Mouse (Mus musculus): Measurements from ENCODE around the gene Ccnyl1. TPM values are rescaled to one million over a fixed set of nuclear protein-coding genes. Genes with fewer than 3 reads are reported as not detected.

Gene Ccnyl1
- polyA plus RNA-seq, 1 experiment from 2014 or later = 6.3 TPM

- H3K4me2 ChIP-seq (replicated peaks) = no peak overlapping the region
Measured at GRCm38 (mm10) chr1:64676060-64676839, 14.0 kb upstream of the Ccnyl1 start.

GRCm38 (mm10) chr1:64681499-64681898, 8.8 kb upstream of the Ccnyl1 start:
- Histone ChIP-seq H3K27ac (no peak overlapping the region), H3K9me3 (no peaks in the 10 kb centered on the region), H3K27me3 (replicated peaks) (no peaks in the 10 kb centered on the region), H3K36me3 (no peaks in the 10 kb centered on the region), H3K4me2 (replicated peaks) (no peak overlapping the region), H3K4me1 (no peaks in the 10 kb centered on the region), H3K9ac (no peak overlapping the region), H3K4me3 (no peak overlapping the region)
- 94% methylated on average over 3 of the region's 3 CpGs for WGBS
- no peak for ATAC-seq (ENCODE audit: low FRiP score, low read depth)

More at GRCm38 (mm10) chr1:64676060-64676839, 14.0 kb upstream of the Ccnyl1 start:
- 63% methylated on average over 6 of the region's 6 CpGs for WGBS
- Histone ChIP-seq H3K9ac (no peak overlapping the region), H3K27ac (no peak overlapping the region), H3K36me3 (no peaks in the 10 kb centered on the region), H3K4me1 (no peaks in the 10 kb centered on the region), H3K27me3 (replicated peaks) (no peaks in the 10 kb centered on the region), H3K9me3 (no peaks in the 10 kb centered on the region), H3K4me3 (no peak overlapping the region)
- ATAC-seq (ENCODE audit: low FRiP score, low read depth) = no peak

GRCm38 (mm10) chr1:64683039-64683438, 7.2 kb upstream of the Ccnyl1 start:
- no peak for ATAC-seq (ENCODE audit: low FRiP score, low read depth)
- Histone ChIP-seq H3K4me3 (no peak overlapping the region), H3K27me3 (replicated peaks) (no peaks in the 10 kb centered on the region), H3K4me1 (no peaks in the 10 kb centered on the region), H3K9me3 (no peaks in the 10 kb centered on the region), H3K36me3 (no peaks in the 10 kb centered on the region), H3K27ac (no peak overlapping the region), H3K4me2 (replicated peaks) (no peak overlapping the region), H3K9ac (no peak overlapping the region)
- 91% methylated on average over 3 of the region's 3 CpGs for WGBS

- Histone ChIP-seq H3K27ac (no peak overlapping the region), H3K4me3 (no peak overlapping the region), H3K9ac (no peak overlapping the region), H3K27me3 (replicated peaks) (no peaks in the 10 kb centered on the region), H3K4me2 (replicated peaks) (no peak overlapping the region), H3K36me3 (no peaks in the 10 kb centered on the region), H3K9me3 (no peaks in the 10 kb centered on the region), H3K4me1 (no peaks in the 10 kb centered on the region)
- ATAC-seq (ENCODE audit: low FRiP score, low read depth) = no peak
- WGBS = 96% methylated on average over 2 of the region's 2 CpGs
Measured at GRCm38 (mm10) chr1:64684440-64684839, 5.8 kb upstream of the Ccnyl1 start.

- H3K9ac ChIP-seq = no peak overlapping the region
- no peaks in the 10 kb centered on the region for H3K9me3 ChIP-seq
- no peak overlapping the region for H3K4me2 ChIP-seq (replicated peaks)
- 88% methylated on average over 4 of the region's 4 CpGs for WGBS
- ATAC-seq (ENCODE audit: low FRiP score, low read depth) = no peak
- H3K4me1 ChIP-seq = peaks cover 19% of the 10 kb centered on the region
- no peak overlapping the region for H3K27ac ChIP-seq
- H3K27me3 ChIP-seq (replicated peaks) = no peaks in the 10 kb centered on the region
- no peaks in the 10 kb centered on the region for H3K36me3 ChIP-seq
- no peak overlapping the region for H3K4me3 ChIP-seq
Measured at GRCm38 (mm10) chr1:64688046-64688445, 2.2 kb upstream of the Ccnyl1 start.

GRCm38 (mm10) chr1:64689561-64690212, 568 bp upstream of the Ccnyl1 start:
- peak overlapping the region; percentile 51 for H3K9ac ChIP-seq
- H3K4me2 ChIP-seq (replicated peaks) = peak overlapping the region; percentile 83
- no peaks in the 10 kb centered on the region for H3K9me3 ChIP-seq
- H3K27me3 ChIP-seq (replicated peaks) = no peaks in the 10 kb centered on the region
- H3K36me3 ChIP-seq = no peaks in the 10 kb centered on the region
- 29% methylated on average over 9 of the region's 9 CpGs for WGBS
- peaks cover 20% of the 10 kb centered on the region for H3K4me1 ChIP-seq
- H3K4me3 ChIP-seq = peak overlapping the region; percentile 95
- H3K27ac ChIP-seq = no peak overlapping the region
- no peak for ATAC-seq (ENCODE audit: low FRiP score, low read depth)

GRCm38 (mm10) chr1:64691121-64691551, 881 bp downstream of the Ccnyl1 start:
- Histone ChIP-seq H3K9me3 (no peaks in the 10 kb centered on the region), H3K36me3 (no peaks in the 10 kb centered on the region), H3K9ac (peak overlapping the region; percentile 88), H3K4me2 (replicated peaks) (peak overlapping the region; percentile 91), H3K4me1 (peaks cover 20% of the 10 kb centered on the region), H3K27me3 (replicated peaks) (no peaks in the 10 kb centered on the region), H3K4me3 (peak overlapping the region; percentile 95), H3K27ac (no peak overlapping the region)
- ATAC-seq (ENCODE audit: low FRiP score, low read depth) = no peak; the same call in 1 of the 2 replicates
- under 1% methylated on average over 54 of the region's 55 CpGs for WGBS

GRCm38 (mm10) chr1:64691581-64691980, 1.3 kb downstream of the Ccnyl1 start:
- H3K4me1 ChIP-seq = peaks cover 20% of the 10 kb centered on the region
- ATAC-seq (ENCODE audit: low FRiP score, low read depth) = no peak
- no peaks in the 10 kb centered on the region for H3K9me3 ChIP-seq
- no peaks in the 10 kb centered on the region for H3K27me3 ChIP-seq (replicated peaks)
- peak overlapping the region; percentile 91 for H3K4me2 ChIP-seq (replicated peaks)
- no peak overlapping the region for H3K27ac ChIP-seq
- H3K36me3 ChIP-seq = no peaks in the 10 kb centered on the region
- 2% methylated on average over 9 of the region's 9 CpGs for WGBS
- peak overlapping the region; percentile 95 for H3K4me3 ChIP-seq
- peak overlapping the region; percentile 88 for H3K9ac ChIP-seq

- H3K9me3 ChIP-seq = no peaks in the 10 kb centered on the region
- WGBS = 65% methylated on average over 3 of the region's 3 CpGs
- ATAC-seq (ENCODE audit: low FRiP score, low read depth) = no peak
- no peak overlapping the region for H3K4me3 ChIP-seq
- H3K9ac ChIP-seq = no peak overlapping the region
- H3K27ac ChIP-seq = no peak overlapping the region
- no peaks in the 10 kb centered on the region for H3K27me3 ChIP-seq (replicated peaks)
- H3K4me2 ChIP-seq (replicated peaks) = no peak overlapping the region
- H3K4me1 ChIP-seq = peaks cover 15% of the 10 kb centered on the region
- H3K36me3 ChIP-seq = no peaks in the 10 kb centered on the region
Measured at GRCm38 (mm10) chr1:64695156-64695555, 4.9 kb downstream of the Ccnyl1 start.

- Histone ChIP-seq H3K36me3 (peaks cover 15% of the 10 kb centered on the region), H3K27ac (no peak overlapping the region), H3K27me3 (replicated peaks) (no peaks in the 10 kb centered on the region), H3K4me3 (no peak overlapping the region), H3K4me1 (no peaks in the 10 kb centered on the region), H3K4me2 (replicated peaks) (no peak overlapping the region), H3K9ac (no peak overlapping the region), H3K9me3 (no peaks in the 10 kb centered on the region)
- WGBS = 89% methylated on average over 3 of the region's 3 CpGs
- ATAC-seq (ENCODE audit: low FRiP score, low read depth) = no peak
Measured at GRCm38 (mm10) chr1:64701780-64702179, 11.5 kb downstream of the Ccnyl1 start.

- H3K27me3 ChIP-seq (replicated peaks) = no peaks in the 10 kb centered on the region
- no peaks in the 10 kb centered on the region for H3K4me1 ChIP-seq
- 53% methylated on average over 6 of the region's 6 CpGs for WGBS
- no peak overlapping the region for H3K27ac ChIP-seq
- H3K9ac ChIP-seq = no peak overlapping the region
- no peak for ATAC-seq (ENCODE audit: low FRiP score, low read depth)
- H3K4me2 ChIP-seq (replicated peaks) = no peak overlapping the region
- no peaks in the 10 kb centered on the region for H3K9me3 ChIP-seq
- H3K36me3 ChIP-seq = peaks cover 22% of the 10 kb centered on the region
- H3K4me3 ChIP-seq = no peak overlapping the region
Measured at GRCm38 (mm10) chr1:64705230-64705629, 15.0 kb downstream of the Ccnyl1 start.

- H3K9ac ChIP-seq = no peak overlapping the region
- WGBS = 93% methylated on average over 2 of the region's 2 CpGs
- peaks cover 14% of the 10 kb centered on the region for H3K36me3 ChIP-seq
- H3K27ac ChIP-seq = no peak overlapping the region
- H3K9me3 ChIP-seq = no peaks in the 10 kb centered on the region
- H3K4me3 ChIP-seq = no peak overlapping the region
- H3K4me1 ChIP-seq = no peaks in the 10 kb centered on the region
- H3K27me3 ChIP-seq (replicated peaks) = no peaks in the 10 kb centered on the region
- H3K4me2 ChIP-seq (replicated peaks) = no peak overlapping the region
- ATAC-seq (ENCODE audit: low FRiP score, low read depth) = no peak
Measured at GRCm38 (mm10) chr1:64706610-64707009, 16.4 kb downstream of the Ccnyl1 start.

Data from neural tube, embryonic 12.5 days (tissue).